Mouse (Mus musculus): ENCODE results near the gene Ddx43.

The Ddx43 gene

GRCm38 (mm10) chr9:78442579-78443392 lies 47.2 kb downstream of the Ddx43 start, which contains the start of gene Cgas:
Gene Cgas, minus strand, starts transcription at chr9:78443237.
- no peak for DNase-seq (ENCODE audit: low spot score)

DNA sequence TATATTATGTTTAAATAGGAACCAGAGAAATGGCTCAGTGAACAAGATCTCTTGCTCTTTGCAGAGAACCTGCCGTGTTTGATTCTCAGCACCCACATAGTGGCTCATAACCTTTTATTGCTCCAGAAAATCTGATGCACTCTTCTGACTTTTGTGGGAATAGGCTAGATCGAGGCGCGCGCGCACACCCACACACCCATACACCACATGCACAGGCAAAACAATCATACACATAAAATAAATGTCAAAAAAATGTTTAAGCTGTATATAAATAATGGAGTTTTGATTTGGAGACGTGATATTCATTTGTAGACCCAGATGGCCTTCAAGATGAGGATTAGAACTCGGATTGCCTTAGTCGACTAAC lies 52.0 kb downstream of the Ddx43 start:
- DNase-seq (ENCODE audit: low spot score), result no peak

DNA sequence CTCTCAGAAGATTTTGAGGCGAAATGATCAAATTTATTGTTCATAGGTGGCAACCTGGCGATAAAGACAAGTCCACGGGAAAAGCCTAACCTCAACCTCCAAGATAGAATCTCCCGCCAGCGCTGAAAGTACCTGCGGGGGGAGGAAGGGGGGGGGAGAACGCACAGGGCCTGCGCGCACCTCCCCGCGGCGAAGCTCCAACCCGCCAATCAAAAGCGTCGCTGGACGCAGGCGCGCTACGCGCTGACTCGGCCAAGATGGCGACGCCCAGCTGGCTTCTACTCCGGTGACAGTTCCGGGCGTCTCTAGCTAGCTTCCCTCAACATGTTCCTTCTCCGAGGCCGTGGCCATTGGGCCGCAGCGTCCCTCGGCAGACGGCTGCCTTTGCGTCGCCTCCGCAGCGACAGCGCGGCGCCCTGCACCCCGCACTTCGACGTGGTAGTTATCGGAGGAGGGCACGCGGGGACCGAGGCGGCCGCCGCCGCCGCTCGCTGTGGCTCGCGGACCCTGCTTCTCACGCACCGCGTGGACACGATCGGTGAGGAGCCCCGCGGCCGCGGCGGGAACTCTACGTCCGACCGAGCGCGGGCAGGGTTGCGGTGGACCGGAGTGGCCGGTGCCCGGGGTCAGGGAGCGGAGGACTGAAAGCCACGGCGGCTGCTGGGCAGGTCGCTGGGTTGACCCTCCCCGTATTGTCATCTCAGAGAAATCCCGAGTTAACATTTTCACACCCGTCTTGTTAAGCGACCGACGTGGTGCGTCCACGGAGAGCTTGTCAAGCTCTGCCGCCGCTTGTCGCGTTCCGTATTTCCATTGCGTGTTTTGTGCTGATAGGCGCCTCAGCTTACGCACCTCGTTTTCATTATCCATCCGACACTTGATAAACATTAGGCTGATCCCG lies 52.6 kb downstream of the Ddx43 start, which contains the start of the genes Mto1 and Gm17324:
TSS of gene Mto1 (plus strand) at position 236 of the 901 bp plus-strand sequence.
TSS of gene Gm17324 (minus strand) at position 814 of the 901 bp plus-strand sequence.
- DNase-seq (ENCODE audit: low spot score), result peak; percentile 93

DNA sequence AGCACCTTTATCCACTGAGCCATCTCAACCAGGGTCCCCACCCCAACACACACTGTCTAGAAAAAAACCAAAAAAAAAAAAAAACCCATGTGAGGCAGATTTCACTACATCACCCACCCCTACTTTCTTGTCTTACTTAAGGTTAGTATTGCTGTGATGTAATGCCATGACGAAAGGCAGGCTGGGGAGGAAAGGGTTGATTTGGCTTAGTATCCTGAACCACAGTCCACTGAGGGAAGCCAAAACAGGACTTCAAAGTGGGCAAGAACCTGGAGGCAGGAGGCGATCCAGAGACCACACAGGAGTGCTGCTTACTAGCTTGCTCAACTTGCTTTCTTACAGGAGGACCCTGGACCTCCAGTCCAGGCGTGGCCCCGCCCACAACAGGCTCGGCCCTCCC lies 54.8 kb downstream of the Ddx43 start:
- DNase-seq (ENCODE audit: low spot score), result no peak

DNA sequence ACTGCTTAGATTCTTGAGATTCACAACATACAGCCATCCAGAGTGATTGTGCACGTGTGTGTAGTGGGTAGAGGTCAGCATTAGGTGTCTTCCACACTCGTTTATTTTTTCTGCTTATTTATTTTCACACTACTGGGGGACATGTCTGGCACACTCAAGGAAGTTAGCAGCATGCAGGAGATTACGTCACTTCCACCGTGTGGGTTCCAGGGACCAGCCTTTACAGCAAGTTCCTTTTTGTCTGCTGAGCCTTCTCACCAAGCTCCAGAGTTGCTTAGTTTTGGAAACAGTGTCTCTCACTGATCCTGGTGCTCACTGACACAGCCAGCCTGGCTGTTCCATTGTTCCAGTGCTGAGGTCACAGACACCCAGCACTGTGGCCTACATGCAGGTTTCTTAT lies 55.8 kb downstream of the Ddx43 start:
- no peak for DNase-seq (ENCODE audit: low spot score)

GRCm38 (mm10) chr9:78457026-78457425 lies 61.4 kb downstream of the Ddx43 start:
- DNase-seq (ENCODE audit: low spot score), result no peak

- DNase-seq (ENCODE audit: low spot score), result no peak
Measured at GRCm38 (mm10) chr9:78463337-78463736, 67.8 kb downstream of the Ddx43 start.

DNA sequence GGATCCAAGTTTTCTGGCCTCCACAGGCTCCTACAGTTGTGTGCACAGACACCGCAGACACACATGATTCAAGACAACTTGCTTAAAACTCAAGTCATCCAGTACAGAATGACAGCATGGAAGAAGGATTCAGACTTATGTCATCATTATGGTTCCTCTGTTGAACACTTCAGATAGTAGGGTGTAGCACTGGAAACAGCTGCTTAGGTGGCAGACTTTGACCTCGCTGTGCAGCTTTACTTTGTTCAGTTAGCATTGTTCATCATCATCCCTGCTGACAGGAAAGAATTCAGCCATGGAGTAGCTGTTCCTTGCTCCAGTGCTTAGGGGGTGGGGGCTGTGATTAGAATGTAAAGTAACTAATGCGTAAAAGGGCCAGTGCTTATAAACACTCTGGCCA lies 70.1 kb downstream of the Ddx43 start:
- DNase-seq (ENCODE audit: low spot score), result no peak
